Mouse (Mus musculus): ENCODE measurements around the gene Rnf38. TPM values are rescaled to one million over a fixed set of nuclear protein-coding genes. Genes with fewer than 3 reads are reported as not detected.

The Rnf38 gene
- polyA plus RNA-seq, 2 experiments: 26.8 to 107 TPM

GRCm38 (mm10) chr4:44241638-44242037, 8.0 kb upstream of the Rnf38 start:
- H3K4me3 ChIP-seq (replicated peaks; ENCODE audit: low read length): no peak overlapping the region
- ATAC-seq (ENCODE audit: low FRiP score, low read depth): no peak

GRCm38 (mm10) chr4:44235946-44236345, 2.4 kb upstream of the Rnf38 start:
- TF ChIP-seq POLR2A (IDR thresholded peaks at IDR 0.05; ENCODE audit: borderline replicate concordance, extremely low read depth, insufficient read depth, insufficient read length): no peak
- Histone ChIP-seq H3K36me3 (ENCODE audit: control insufficient read depth, insufficient read depth, low read length) (no peaks in the 10 kb centered on the region), H3K4me3 (replicated peaks; ENCODE audit: low read length) (no peak overlapping the region), H3K9ac (ENCODE audit: low read depth, low read length, severe bottlenecking) (no peak overlapping the region), H3K4me2 (replicated peaks; ENCODE audit: low read depth, low read length, severe bottlenecking) (no peak overlapping the region), H3K9me3 (ENCODE audit: control insufficient read depth, low read length) (no peaks in the 10 kb centered on the region), H3K27ac (replicated peaks; ENCODE audit: low read depth, low read length) (no peak overlapping the region), H3K4me1 (ENCODE audit: control insufficient read depth, insufficient read depth, low read length) (peaks cover 17% of the 10 kb centered on the region), H3K27me3 (ENCODE audit: control insufficient read depth, insufficient read depth, low read length) (no peaks in the 10 kb centered on the region)
- ATAC-seq (ENCODE audit: low FRiP score, low read depth) (no peak), DNase-seq (ENCODE audit: low spot score) (no peak)
- WGBS: 77% methylated on average over 2 of the region's 2 CpGs

More at GRCm38 (mm10) chr4:44241638-44242037, 8.0 kb upstream of the Rnf38 start:
- Histone ChIP-seq H3K27me3 (ENCODE audit: control insufficient read depth, insufficient read depth, low read length) (no peaks in the 10 kb centered on the region), H3K27ac (replicated peaks; ENCODE audit: low read depth, low read length) (no peak overlapping the region), H3K4me2 (replicated peaks; ENCODE audit: low read depth, low read length, severe bottlenecking) (no peak overlapping the region), H3K9me3 (ENCODE audit: control insufficient read depth, low read length) (no peaks in the 10 kb centered on the region), H3K9ac (ENCODE audit: low read depth, low read length, severe bottlenecking) (no peak overlapping the region), H3K36me3 (ENCODE audit: control insufficient read depth, insufficient read depth, low read length) (no peaks in the 10 kb centered on the region), H3K4me1 (ENCODE audit: control insufficient read depth, insufficient read depth, low read length) (no peaks in the 10 kb centered on the region)
- DNase-seq (ENCODE audit: low spot score): peak; percentile 13
- no peak for TF ChIP-seq POLR2A (IDR thresholded peaks at IDR 0.05; ENCODE audit: borderline replicate concordance, extremely low read depth, insufficient read depth, insufficient read length)
- WGBS: 67% methylated on average over 4 of the region's 4 CpGs

- Histone ChIP-seq H3K4me3 (replicated peaks; ENCODE audit: low read length) (peak overlapping the region; percentile 78), H3K9ac (ENCODE audit: low read depth, low read length, severe bottlenecking) (peak overlapping the region; percentile 82), H3K4me1 (ENCODE audit: control insufficient read depth, insufficient read depth, low read length) (peaks cover 17% of the 10 kb centered on the region), H3K9me3 (ENCODE audit: control insufficient read depth, low read length) (no peaks in the 10 kb centered on the region), H3K27me3 (ENCODE audit: control insufficient read depth, insufficient read depth, low read length) (no peaks in the 10 kb centered on the region), H3K36me3 (ENCODE audit: control insufficient read depth, insufficient read depth, low read length) (no peaks in the 10 kb centered on the region), H3K27ac (replicated peaks; ENCODE audit: low read depth, low read length) (peak overlapping the region; percentile 92), H3K4me2 (replicated peaks; ENCODE audit: low read depth, low read length, severe bottlenecking) (peak overlapping the region; percentile 71)
- peak; percentile 73; the same call in 1 of the 2 replicates for TF ChIP-seq POLR2A (IDR thresholded peaks at IDR 0.05; ENCODE audit: borderline replicate concordance, extremely low read depth, insufficient read depth, insufficient read length)
- peak; percentile 92 for DNase-seq (ENCODE audit: low spot score)
- peak; percentile 97 for ATAC-seq (ENCODE audit: low FRiP score, low read depth)
- WGBS: 2% methylated on average over 33 of the region's 62 CpGs
These were observed 646 bp upstream of the Rnf38 start for GRCm38 (mm10) chr4:44234004-44234866.

GRCm38 (mm10) chr4:44232771-44233712, 547 bp downstream of the Rnf38 start:
- H3K4me3 ChIP-seq (replicated peaks; ENCODE audit: low read length): peak overlapping the region; percentile 78
- no peaks in the 10 kb centered on the region for H3K36me3 ChIP-seq (ENCODE audit: control insufficient read depth, insufficient read depth, low read length)
- H3K27me3 ChIP-seq (ENCODE audit: control insufficient read depth, insufficient read depth, low read length): no peaks in the 10 kb centered on the region
- H3K4me1 ChIP-seq (ENCODE audit: control insufficient read depth, insufficient read depth, low read length): peaks cover 17% of the 10 kb centered on the region
- H3K27ac ChIP-seq (replicated peaks; ENCODE audit: low read depth, low read length): peak overlapping the region; percentile 92
- no peaks in the 10 kb centered on the region for H3K9me3 ChIP-seq (ENCODE audit: control insufficient read depth, low read length)
- TF ChIP-seq POLR2A (IDR thresholded peaks at IDR 0.05; ENCODE audit: borderline replicate concordance, extremely low read depth, insufficient read depth, insufficient read length): no peak
- ATAC-seq (ENCODE audit: low FRiP score, low read depth): peak; percentile 47
- peak overlapping the region; percentile 90 for H3K4me2 ChIP-seq (replicated peaks; ENCODE audit: low read depth, low read length, severe bottlenecking)
- H3K9ac ChIP-seq (ENCODE audit: low read depth, low read length, severe bottlenecking): peak overlapping the region; percentile 82
- DNase-seq (ENCODE audit: low spot score): peak; percentile 69
- 1% methylated on average over 25 of the region's 68 CpGs for WGBS

- ATAC-seq (ENCODE audit: low FRiP score, low read depth): no peak
- Histone ChIP-seq H3K27me3 (ENCODE audit: control insufficient read depth, insufficient read depth, low read length) (no peaks in the 10 kb centered on the region), H3K4me2 (replicated peaks; ENCODE audit: low read depth, low read length, severe bottlenecking) (no peak overlapping the region), H3K36me3 (ENCODE audit: control insufficient read depth, insufficient read depth, low read length) (no peaks in the 10 kb centered on the region), H3K9ac (ENCODE audit: low read depth, low read length, severe bottlenecking) (no peak overlapping the region), H3K9me3 (ENCODE audit: control insufficient read depth, low read length) (no peaks in the 10 kb centered on the region), H3K4me3 (replicated peaks; ENCODE audit: low read length) (no peak overlapping the region), H3K27ac (replicated peaks; ENCODE audit: low read depth, low read length) (no peak overlapping the region), H3K4me1 (ENCODE audit: control insufficient read depth, insufficient read depth, low read length) (peaks cover 6% of the 10 kb centered on the region)
- 89% methylated on average over 10 of the region's 10 CpGs for WGBS
- no peak for DNase-seq (ENCODE audit: low spot score)
- no peak for TF ChIP-seq POLR2A (IDR thresholded peaks at IDR 0.05; ENCODE audit: borderline replicate concordance, extremely low read depth, insufficient read depth, insufficient read length)
These were observed 8.5 kb downstream of the Rnf38 start for GRCm38 (mm10) chr4:44225128-44225527.
